Mouse (Mus musculus): ENCODE results near the gene Gngt1. TPM values are rescaled to one million over a fixed set of nuclear protein-coding genes. Genes with fewer than 3 reads are reported as not detected.

Gngt1 gene
- total RNA-seq, 4 experiments from 2014 or later = not detected

Other genes starting within 250 kb of the Gngt1 start
- not detected for gene Calcr, start 229.1 kb upstream of the Gngt1 start, total RNA-seq (2022)
- not detected for gene Tfpi2, start 4.9 kb upstream of the Gngt1 start, total RNA-seq (2022)
- gene Gng11, start 10.1 kb downstream of the Gngt1 start, total RNA-seq (2022) = 10 to 100 TPM; 10.6 to 16.3 (median 13.7) TPM
- gene Bet1, start 93.2 kb downstream of the Gngt1 start, total RNA-seq (2022) = 10 to 100 TPM; 19.2 to 29.7 (median 27.1) TPM